Mouse (Mus musculus) c-Kit-positive CD71-positive TER-119-negative erythroid progenitor cells, embryonic 14.5 days (primary cell): ENCODE measurements around the gene Toe1.

Source experiments
- DNase-seq: peaks from one replicate; pipeline ENCODE4 v3.0.0-alpha.2; 2013; ENCODE audit warnings: low read depth

Toe1 gene

DNA sequence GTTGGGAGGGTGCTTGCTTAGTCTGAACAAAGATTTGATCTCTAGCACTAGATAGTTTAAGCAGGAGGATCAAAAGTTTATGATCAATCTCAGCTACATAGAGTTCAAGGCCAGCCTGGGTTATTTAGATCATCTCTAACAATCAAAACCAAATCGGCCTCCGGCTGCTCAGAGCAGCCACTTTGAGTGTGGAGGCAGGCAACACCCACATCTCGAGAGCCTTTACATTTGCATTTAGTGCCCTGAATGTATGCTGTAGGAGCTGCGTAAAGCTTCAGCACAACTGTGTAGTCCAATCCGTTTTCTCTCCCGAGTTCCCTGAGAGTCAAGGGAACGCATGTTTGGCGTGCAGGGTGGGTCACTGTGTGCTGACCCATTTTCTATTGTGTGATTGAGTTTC, 15.0 kb downstream of the Toe1 start:
- DNase-seq, result no peak

DNA sequence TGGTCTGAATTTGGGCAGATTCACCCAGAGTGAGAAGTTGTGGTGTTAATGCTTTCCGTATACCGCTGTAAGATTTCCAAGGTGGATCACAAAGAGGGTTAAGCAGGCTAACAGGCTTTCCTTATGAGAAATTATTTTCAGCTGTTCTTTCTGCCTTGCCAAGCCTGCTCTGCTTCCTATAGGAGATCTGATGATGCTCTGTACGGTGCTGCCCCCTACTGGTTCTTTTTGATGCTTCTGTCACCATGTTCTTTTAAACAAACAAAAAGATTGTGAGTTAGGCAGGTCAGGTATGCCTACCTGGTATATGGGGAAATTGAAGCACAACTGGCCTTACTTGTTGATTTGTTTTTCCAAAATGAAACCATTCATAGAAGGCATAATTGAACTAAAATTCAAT, 18.5 kb downstream of the Toe1 start:
- peak; percentile 79 for DNase-seq

DNA sequence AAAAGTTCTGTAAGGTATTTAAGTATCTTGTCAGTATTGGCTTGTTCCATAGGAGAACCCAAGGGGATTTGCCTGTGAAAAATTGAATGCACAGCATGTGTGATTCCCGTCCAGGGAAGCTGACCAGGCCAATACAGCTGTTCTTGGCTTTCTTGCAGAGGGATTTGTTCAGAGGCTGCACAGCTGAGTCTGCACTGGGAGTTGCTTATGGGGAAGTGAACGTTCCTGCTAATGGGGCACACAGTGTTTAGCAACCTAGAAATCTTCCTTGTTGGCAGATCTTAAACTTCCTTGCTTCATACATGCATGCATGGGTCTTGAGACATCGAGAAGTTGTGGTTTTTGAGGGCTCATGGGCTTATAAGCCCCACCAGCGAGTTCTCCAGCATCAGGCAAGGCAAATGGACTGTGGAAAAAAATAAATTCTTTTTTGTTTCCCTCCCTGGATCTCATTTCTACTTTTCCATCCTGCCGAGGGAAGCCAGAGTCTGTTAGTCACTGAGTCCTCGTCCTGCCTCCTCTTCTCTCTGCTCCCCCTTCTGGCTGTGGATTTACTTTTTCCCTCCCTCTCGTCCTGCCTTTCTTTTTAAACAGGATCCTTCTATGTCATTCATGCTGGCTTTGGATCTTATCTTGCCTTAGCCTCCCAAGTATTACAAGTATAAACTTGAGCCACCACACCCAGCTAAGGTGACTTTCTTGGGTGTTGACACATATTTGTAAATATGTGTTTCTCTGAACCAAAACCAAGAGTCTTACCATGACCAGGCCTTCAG, 19.3 kb downstream of the Toe1 start:
- no peak for DNase-seq

DNA sequence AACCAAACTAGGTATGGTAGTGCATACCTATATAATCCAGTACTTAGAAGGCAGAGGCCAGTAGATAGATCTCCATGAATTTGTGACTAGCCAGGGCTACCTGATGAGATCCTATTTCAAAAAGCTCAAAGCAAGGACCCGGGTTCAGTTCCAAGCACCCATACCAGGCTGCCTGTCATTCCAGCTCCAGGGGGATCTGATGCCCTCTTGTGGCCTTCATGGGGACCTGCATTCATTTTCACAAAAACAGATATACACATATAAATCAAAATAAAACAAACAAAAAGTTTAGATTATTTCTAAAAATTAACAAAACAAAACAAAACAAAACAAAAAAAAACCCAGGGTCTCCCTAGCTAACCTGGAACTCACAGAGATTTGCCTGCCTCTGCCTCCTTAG, 20.9 kb downstream of the Toe1 start:
- no peak for DNase-seq

DNA sequence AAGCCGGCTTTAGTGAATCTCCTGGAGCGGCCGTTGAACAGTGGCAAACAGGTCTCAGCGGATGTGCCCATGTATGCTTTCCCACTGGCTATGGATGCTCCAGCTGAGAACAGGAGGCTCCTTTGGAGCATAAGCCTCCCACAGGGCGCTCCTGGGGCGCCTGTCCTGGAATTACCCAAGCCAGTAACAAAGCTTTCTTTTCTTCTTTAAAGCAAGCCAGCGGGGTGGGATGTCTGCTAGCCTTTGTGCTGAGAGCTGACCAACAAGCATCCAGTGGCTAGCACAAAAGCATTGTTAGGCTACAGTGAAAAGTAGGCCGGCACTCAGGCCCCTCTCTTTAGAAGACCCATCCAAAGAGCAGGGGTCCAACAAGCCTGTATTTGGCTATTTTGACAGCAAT, 25.3 kb downstream of the Toe1 start:
- no peak for DNase-seq

DNA sequence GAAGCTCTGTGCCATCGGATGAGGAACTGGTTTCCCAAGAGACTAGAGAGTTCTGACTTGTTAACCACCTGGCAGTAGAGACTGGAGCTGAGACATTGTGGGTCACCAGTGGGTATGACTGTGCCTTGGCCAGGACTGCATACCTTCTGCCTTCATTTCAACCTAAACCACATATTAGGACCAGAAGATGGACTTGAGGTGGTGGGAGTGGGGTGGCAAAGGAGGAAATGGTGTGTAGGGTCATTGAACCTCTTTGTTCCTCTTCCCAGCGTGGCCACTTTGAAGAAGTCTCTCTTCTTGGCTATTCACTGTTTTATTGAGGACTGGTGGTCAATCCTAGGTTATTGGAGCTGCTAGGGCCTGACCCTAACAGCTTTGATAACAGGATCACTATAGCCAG, 26.1 kb downstream of the Toe1 start:
- DNase-seq, result no peak

DNA sequence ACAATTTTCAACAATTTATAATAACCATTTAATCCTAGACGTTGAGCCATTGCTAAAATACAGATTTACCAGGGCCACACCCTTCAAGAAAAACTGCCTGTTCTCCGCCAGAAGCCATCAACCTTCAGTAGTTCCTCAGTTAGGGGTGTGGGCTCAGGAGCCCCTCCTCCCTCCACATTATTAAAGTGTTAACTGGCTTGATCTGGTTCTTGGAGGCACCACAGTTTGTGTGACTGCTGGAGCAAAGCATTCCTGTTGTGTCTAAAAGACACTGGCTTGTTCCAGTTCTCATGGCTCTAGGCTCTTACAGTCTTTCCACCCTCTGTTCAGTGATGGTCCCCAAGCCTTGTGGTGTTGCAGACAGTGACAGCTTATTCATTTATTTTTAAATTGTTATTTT, 26.9 kb downstream of the Toe1 start:
- DNase-seq, result no peak

DNA sequence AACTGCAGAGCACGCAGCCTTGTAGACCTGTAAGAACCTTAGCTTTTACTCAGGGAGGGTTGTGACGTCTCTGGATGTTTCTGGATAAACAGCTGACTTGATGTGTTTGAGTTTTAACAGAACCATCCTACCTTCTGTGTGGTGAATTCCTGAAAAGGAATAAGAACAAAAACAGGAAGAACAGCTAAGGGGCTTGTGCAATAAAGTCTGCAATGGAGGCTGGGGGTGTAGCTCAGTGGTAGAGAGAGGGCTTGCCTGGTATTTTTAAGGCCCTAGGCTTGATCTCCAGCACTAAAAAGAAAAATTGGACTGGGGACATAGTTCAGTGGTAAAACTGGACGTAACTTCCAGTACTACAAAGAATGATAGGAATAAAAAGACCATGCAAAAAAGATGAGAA, 30.4 kb downstream of the Toe1 start:
- DNase-seq, result no peak

DNA sequence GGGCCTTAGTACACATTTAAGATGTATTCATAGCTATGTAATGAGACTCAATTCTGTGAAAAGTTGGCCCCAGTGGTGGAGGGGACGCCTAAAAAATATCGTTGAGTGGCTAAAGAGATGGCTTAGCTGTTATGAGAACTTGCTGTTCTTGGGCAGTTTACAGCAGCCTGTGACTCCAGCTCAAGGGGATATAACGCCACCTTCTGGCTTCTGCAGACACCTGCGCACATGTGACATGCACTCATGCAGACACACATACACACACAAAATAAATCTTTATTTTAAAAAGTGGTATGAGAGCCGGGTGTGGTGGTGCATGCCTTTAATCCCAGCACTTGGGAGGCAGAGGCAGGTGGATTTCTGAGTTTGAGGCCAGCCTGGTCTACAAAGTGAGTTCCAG, 31.0 kb downstream of the Toe1 start:
- no peak for DNase-seq

DNA sequence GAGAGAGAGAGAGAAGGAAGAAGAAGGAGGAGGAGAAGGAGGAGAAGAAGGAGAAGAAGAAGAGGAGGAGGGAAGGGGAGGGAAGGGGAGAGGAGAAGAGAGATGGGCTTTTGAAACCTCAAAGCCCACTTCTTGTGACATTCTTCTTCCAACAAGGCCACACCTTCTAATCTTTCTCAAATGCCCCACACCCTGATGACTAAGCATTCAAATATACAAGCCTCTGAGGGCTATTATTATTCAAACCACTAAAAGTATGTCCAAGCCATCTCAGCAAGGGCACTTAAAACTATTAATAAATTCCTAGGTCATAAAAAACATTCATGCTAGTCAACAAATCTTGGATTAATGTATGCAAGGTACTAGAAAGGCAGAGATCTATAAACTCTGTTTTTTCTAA, 38.4 kb downstream of the Toe1 start:
- DNase-seq, result no peak

DNA sequence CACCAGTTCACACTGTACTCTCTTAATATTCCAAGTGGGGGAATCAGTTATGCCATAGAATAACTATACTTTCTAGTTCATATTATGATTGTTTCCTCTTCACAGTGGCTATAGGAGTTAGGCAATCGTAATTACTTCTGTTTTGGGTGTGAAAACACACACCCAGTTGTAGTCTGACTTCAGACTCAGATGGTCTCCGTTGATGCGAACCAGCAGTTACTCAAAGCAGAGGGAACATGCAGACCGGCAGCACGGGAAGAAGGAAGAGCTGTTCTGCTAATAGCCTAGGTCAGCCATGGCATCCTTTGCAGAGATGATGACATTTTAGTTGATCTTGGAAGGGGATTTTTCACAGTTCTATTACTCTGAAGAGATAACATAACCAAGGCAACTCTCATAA, 38.9 kb downstream of the Toe1 start:
- no peak for DNase-seq

DNA sequence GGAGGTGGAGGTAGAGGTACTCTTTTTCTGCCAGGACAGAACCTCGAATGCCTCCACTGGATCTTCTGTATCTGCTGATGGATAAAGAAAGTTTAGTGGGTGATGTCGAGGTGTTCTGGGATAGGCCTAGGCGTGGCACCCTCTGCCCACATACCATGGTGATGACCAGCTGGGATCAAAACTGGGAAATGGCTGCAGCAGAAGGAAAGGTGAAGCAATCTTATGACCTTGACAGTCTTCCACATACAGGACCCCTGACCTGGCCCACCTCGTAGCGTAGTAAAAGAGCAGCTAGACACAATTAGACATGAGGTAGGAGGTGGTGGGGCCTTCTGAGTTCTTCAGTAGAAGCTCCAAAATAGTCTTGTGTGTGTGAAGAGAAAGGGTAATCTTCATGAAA, 43.4 kb downstream of the Toe1 start:
- DNase-seq, result no peak

DNA sequence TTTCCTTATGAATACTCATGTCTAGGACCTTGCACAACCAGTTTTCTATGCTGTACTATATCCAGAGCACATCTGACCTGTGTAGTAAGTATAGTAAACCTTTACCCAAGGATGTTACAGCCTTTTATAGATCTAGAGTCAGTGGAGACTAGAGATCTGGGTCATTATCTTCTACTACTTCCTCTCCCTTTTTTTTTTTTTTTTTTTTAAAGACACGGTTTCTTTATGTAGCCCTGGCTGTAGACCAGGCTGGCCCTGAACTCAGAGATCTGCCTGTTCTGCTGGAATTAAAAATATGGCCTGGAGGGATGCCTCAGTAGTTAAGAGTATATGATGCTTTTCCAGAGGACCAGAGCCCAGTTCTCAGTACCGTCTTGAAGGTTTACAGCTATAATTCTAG, 45.5 kb downstream of the Toe1 start:
- no peak for DNase-seq

DNA sequence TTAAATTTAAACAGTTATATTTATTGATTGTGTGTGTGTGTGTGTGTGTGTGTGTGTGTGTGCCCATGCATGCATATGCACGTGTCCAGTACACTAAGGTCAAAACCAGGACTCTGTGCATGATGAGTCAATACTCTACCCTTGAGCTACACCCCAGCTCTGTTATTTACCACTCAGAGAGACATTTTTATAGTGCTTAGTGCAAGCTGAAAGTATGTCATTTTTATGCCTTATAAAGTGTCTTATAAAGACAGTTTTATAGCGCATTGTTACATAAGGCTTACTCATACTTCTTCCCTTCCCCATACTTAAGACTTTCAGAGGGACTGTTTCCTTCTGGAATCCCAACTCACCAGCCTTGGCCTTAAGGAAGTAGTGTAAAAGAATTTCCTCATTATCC, 57.7 kb downstream of the Toe1 start:
- no peak for DNase-seq
